Mouse (Mus musculus) thymus, postnatal 10 days (tissue): ENCODE data around the gene Thtpa.

Experiments
- DNase-seq, 2 experiments: peaks; one replicate each; pipeline ENCODE4 v3.0.0; 2021; ENCODE audit warnings: low spot score in 2 of 2

The Thtpa gene

GRCm38 (mm10) chr14:55077481-55078365 lies 16.9 kb upstream of the Thtpa start:
- DNase-seq, result no peak

- DNase-seq, result no peak
Observed at GRCm38 (mm10) chr14:55078366-55078989, 16.1 kb upstream of the Thtpa start.

- DNase-seq, result peak; percentile 48 to 81
Observed at GRCm38 (mm10) chr14:55079214-55079970, 15.2 kb upstream of the Thtpa start.

DNA sequence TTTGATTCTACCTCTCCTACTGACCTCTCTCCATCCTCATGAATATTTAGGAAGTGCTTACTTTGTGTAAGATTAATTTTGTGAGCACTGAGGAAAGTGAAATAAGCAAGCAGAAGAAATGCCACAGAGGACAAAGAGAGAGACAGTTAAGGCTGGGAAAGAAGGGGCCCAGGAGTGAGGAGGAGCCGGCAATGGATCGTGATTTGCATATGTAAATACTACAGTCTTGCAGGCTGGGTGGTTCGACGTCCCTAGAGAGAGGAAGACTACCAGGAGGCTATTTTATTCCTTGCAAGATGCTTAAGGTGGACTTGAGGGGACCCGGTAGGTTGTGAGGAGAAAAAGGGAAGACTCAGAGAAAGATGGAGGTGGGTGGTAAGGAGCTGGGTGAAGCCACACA lies 13.5 kb upstream of the Thtpa start:
- DNase-seq, result no peak

DNA sequence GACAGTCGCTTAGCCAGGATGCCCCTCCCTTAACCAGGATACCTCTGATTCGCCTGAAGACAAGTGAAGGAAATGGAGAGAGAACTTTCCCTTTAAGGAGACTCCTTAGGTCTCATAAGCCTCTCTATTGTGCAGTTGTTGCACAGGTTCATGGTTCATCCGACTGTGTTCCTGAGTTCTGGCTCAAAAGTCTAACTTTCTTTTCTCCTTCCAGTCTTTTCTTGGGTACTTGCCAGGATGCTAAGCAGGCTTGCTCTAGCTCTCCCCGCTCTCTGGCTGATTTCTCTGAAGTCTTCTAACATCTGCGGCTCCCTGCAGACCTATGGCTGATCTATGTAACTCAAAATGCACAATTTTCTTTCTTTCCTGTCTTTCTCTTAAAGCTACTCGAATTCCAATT lies 11.1 kb upstream of the Thtpa start:
- DNase-seq, result no peak

DNA sequence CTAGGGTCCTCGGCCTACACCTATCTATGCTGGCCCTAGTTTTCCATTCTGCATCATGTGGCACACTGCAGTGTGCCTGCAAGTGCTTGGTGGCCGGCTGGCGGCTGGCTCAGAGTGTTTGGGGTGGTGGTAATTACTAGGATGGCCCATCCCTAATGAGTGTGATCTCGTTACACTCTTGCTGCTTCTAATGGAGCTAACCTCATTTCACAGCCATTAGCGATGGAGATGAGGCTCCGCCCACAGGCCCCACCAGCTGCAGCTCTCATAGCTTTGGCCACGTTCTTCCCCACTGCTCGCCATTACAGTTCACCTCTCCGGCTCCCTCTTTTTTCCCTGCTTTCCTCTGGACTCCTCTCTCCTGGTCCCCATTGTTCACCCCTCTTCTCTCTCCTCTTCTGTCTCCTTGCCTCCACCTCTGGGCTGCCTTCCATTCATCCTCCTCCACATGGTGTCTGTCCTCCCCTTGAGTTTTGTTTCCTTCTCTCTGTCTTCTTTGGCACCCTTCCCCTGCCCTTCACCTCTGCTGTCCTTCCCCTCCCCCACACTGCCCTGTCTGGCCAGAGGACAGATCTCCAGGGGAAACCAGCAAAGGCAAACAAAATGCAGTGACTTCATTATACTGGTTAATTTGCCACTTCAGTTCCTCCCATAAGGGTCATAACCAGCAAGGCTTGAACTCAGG lies 9.1 kb upstream of the Thtpa start:
- DNase-seq, result no peak

GRCm38 (mm10) chr14:55086009-55086514 lies 8.5 kb upstream of the Thtpa start:
- no peak for DNase-seq

DNA sequence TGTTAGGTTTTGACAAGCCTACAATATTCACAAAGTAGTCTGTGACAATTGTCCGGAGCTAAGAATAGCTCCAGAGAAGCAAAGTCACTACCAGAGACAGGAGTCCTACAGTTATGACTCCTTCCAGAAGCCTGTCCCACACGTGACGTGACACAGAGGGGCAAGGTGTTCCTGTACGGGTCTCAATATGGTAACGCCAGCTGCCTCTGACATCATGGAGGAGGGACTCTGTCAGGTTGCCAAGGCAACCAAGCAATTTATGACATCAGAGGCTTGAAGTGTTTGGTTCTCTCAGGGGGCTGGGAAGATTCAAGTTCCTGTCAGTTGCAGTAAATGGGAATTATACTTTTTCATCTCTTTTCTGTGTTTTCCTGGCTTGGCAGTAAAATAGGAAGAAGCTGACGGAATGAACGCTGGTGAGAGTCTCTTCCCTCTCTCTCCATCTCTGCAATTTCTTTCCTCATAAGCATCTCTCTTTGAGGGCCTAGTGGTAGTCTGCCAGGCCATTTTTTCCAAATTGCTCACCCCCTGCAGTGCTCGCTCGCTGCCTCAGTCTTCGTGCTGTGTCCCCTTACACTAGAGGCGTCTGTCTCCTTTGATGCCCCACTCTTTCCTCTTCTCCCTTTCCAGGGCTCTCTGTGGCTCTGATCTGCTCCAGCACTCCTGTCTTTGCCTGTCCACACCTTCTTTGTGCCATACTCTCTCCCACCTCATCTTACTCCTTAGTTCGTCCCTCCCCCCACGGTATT lies 5.2 kb upstream of the Thtpa start:
- no peak for DNase-seq

DNA sequence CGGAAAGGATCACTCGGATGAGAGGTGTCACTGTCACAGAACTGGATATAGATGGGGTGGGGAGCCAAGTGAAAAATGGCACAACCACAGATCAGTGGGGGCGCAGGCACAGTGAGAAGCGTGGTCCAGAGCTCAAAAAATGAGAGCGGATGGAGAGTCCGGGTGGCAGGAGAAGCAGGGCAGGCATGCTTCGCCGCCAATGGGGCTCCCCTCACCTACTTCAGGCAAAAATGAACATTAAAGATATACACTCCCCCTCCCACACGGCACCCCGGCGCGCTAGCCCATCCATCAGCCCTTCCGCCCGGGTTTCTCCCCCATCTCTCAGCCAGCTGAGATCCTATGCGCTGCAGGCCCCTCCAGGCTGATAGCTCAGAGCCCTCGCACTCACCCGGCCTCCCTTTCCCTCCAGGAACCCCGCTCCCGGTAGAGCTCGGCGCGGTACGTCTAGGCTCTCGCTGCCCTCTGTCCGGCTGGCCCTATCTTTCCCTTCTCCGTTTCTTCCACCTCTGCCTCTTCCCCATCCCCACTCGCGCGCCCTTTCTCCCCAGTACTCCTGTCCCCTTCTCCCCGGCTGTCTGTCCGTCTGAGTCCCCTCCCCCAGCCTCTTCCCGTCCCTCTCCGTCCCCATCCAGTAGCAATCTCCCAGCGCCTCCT lies 3.2 kb upstream of the Thtpa start:
- no peak for DNase-seq

DNA sequence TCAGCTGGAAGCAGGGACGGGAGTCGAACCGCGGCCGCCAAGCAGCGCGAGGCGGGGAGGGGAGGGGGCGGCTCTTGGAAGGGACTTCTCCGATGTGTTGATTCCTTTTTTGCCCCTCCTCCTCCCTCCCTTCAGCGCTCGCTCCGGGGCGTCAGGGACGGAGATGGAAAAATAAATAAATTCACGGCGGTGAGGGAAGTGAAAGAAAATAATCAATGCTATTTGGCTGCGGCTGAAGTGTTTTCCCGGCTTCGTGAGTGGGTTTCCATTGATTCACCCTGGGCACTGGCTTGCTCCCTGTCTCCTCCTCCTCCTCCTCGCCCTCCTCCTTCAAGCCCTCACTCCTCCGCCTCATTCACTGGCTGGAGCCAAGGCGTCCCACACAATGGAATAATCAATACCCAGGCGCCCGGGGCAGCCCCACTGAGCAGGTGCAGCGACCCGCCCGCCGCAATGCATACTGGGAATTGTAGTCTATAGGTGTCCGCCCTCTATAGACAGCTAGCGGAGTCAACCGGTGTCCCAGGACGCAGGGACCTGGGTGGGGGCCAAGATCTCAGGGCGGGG lies 2.5 kb upstream of the Thtpa start, which contains the start of gene Zfhx2:
TSS of gene Zfhx2 (minus strand) at position 314 of the 567 bp plus-strand sequence.
- peak; percentile 81 to 91 for DNase-seq

DNA sequence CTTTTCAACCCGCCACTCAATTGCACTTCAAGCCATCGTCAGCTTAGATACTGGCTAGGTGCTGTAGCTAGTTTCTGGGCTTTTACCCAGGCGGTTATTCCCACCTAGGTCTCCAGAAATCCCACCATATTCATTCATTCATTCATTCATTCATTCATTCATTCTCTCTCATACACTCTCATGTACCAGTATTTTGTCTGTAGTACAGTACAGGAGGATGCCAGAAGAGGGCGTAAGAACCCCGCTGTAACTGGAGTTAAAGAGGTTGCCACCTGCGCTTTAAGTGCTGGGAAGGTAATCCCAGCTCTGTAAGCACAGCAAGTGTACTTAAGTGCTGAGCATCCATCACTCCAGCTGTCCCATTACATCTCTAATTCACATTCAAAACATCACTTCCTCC lies 657 bp upstream of the Thtpa start:
- no peak for DNase-seq

DNA sequence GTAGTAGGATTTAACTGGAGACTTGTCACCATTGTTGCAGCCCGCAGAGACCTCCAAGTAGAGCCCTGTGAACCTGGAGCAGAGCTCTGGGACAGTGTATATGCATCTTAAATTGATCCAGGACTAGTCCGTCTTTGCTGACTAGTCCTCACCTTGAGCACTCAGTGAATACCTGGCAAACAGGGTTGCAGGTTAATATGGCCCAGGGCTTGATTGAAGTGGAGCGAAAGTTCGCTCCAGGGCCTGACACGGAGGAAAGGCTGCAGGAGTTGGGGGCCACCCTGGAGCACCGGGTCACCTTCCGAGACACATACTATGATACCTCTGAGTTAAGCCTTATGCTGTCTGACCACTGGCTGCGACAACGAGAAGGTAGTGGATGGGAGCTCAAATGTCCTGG lies 679 bp downstream of the Thtpa start:
- DNase-seq, result no peak

DNA sequence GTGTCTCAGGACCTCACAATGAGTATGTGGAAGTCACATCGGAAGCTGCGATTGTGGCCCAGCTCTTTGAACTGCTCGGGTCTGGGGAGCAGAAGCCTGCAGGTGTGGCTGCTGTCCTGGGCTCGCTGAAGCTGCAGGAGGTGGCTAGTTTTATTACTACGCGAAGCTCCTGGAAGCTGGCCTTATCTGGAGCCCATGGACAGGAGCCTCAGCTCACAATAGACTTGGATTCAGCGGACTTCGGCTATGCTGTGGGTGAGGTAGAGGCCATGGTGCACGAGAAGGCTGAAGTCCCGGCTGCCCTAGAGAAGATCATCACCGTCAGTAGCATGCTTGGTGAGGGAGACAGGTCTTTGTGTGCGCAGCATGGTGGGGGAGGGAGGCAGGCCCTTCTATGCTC lies 1.1 kb downstream of the Thtpa start:
- DNase-seq, result no peak

GRCm38 (mm10) chr14:55096573-55097087 lies 2.0 kb downstream of the Thtpa start:
- no peak for DNase-seq

- DNase-seq, result no peak
Observed at GRCm38 (mm10) chr14:55097646-55098045, 3.1 kb downstream of the Thtpa start.

DNA sequence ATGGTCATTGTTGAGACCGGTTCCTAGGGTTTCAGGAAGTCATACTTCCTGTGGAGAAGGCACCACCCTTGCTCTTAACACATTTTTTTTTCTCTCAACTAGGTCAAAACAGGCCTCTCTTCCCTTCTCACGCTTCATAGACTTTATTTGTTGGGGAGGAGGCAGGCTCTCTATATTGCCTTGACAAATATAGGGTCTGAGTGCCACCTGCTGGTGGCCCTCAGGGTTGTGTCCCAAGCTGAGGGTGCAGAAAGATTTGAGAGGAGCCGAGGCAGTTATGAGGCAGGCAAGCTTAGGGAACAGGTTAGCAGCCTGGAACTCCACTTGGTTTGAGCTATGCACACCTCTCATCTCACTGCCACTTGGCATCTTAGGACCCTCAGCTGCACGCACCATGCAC lies 3.5 kb downstream of the Thtpa start:
- DNase-seq, result peak in 1 of 2 experiments; percentile 66

DNA sequence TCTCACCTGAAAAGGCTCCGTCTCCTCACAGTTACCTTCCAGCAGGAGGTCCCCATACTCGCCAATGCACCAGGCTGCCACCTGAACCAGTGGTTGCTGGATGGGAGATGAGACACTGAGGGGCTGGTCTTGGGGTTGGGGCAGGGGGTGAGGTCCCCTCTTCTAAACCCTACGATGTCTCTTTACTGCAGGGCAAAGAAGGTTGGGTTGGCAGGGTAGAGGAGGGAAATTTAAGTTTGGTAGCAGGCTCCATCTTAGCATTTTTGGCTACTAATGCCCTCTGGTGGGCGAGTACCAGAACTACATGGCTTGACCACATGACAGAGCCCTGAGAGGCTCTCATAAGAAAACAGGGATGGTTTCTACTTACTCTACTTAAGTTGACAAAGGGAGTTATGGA lies 7.0 kb downstream of the Thtpa start:
- peak in 1 of 2 experiments; percentile 51 for DNase-seq

- DNase-seq, result no peak
Observed at GRCm38 (mm10) chr14:55102253-55102785, 7.7 kb downstream of the Thtpa start.

DNA sequence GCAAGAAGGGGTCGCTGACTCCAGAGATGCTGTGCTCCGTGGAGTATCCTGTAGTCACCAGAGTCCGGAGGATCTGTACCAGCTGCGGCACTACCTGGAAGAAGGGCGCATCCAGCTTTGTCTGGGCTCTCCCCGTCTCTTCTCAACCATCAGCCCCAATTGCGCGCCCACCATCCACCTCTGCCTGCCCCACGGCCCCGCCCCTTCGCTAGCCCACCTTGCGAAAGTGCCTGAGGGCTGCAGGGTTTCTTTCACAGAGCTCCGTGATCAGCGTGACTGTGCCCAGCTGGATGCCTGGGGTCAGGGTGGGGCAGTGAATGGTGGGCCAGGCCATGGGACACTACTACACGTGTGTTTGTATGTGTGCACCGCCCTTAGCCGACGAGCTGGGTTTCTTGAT lies 9.8 kb downstream of the Thtpa start:
- DNase-seq, result no peak

DNA sequence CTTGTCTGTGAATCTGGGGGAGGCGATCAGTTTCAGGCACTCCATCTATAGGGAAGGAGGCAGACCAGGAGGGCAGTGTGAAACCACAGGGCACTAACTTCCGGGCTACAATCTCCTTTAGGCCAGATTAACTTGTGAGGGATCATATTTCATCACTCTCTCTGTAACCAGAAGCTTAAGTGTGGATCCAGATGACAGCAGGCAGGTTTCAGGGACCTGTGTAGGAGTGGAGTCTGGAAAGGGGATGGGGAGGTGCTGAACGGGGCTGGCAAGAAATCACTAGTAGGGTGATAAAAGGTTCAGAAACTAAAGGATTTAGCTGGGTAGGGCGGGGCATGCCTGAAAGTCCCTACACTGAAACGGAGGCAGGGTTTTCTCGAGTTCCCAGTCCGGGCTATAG lies 10.8 kb downstream of the Thtpa start:
- no peak for DNase-seq
